Mouse (Mus musculus) intestine, embryonic 16.5 days (tissue): ENCODE results near the gene Jtb. TPM values are rescaled to one million over a fixed set of nuclear protein-coding genes. Genes with fewer than 3 reads are reported as not detected.

Experiments
- ATAC-seq: fragments of 200-750 bp; cut with Nextera tagmentation; 2 replicates; pipeline ENCODE4 v1.8.0; 2017; ENCODE audit warnings: moderate TSS enrichment, moderate library complexity
- H3K27ac ChIP-seq: fragments of 300-500 bp; sonication (generic); 2 replicates; pipeline ENCODE4 v1.5.1; 2014; ENCODE audit warnings: mild to moderate bottlenecking, low read length
- H3K27me3 ChIP-seq: fragments of 300-500 bp; sonication (generic); replicated peaks from 2 replicates; pipeline ENCODE4 v1.6.1; 2014; ENCODE audit warnings: low read length, control low read depth, mixed read lengths; ENCODE audit not compliant: control insufficient read depth, insufficient read depth
- H3K36me3 ChIP-seq: fragments of 300-500 bp; sonication (generic); 2 replicates; pipeline ENCODE4 v1.6.1; 2014; ENCODE audit warnings: low read length, control low read depth; ENCODE audit not compliant: control insufficient read depth, insufficient read depth
- H3K4me1 ChIP-seq: fragments of 300-500 bp; sonication (generic); 2 replicates; pipeline ENCODE4 v1.6.1; 2014; ENCODE audit warnings: low read length, control low read depth, mixed read lengths; ENCODE audit not compliant: control insufficient read depth, insufficient read depth
- H3K4me2 ChIP-seq: fragments of 300-500 bp; sonication (generic); 2 replicates; pipeline ENCODE4 v1.6.1; 2014; ENCODE audit warnings: low read depth, low read length, control low read depth
- H3K4me3 ChIP-seq: fragments of 300-500 bp; sonication (generic); 2 replicates; pipeline ENCODE4 v1.5.1; 2014; ENCODE audit warnings: mild to moderate bottlenecking, low read length
- H3K9ac ChIP-seq: fragments of 300-500 bp; sonication (generic); 2 replicates; pipeline ENCODE4 v1.6.1; 2014; ENCODE audit warnings: low read depth, low read length
- H3K9me3 ChIP-seq: fragments of 300-500 bp; sonication (generic); 2 replicates; pipeline ENCODE4 v1.6.1; 2016; ENCODE audit warnings: low read length, control low read depth; ENCODE audit not compliant: control insufficient read depth
- WGBS: fragments of 180-500 bp; shearing (Covaris S2); extraction: QIAGEN DNeasy Blood & Tissue Kit; methylation state at CpG from one replicate; pipeline ENCODE4 v1.1.7; 2014; 5-methylcytosine and 5-hydroxymethylcytosine counted together
- polyA plus RNA-seq: library from polyadenylated mRNA; unstranded; fragments of >200 nt; fragmentation: Nextera tagmentation; extraction: Ambion mirVana; gene quantifications from 2 replicates; pipeline ENCODE4 v1.2.1, GENCODE M21; 2015

Jtb gene
- polyA plus RNA-seq, 1 experiment from 2014 or later: 110 TPM

DNA sequence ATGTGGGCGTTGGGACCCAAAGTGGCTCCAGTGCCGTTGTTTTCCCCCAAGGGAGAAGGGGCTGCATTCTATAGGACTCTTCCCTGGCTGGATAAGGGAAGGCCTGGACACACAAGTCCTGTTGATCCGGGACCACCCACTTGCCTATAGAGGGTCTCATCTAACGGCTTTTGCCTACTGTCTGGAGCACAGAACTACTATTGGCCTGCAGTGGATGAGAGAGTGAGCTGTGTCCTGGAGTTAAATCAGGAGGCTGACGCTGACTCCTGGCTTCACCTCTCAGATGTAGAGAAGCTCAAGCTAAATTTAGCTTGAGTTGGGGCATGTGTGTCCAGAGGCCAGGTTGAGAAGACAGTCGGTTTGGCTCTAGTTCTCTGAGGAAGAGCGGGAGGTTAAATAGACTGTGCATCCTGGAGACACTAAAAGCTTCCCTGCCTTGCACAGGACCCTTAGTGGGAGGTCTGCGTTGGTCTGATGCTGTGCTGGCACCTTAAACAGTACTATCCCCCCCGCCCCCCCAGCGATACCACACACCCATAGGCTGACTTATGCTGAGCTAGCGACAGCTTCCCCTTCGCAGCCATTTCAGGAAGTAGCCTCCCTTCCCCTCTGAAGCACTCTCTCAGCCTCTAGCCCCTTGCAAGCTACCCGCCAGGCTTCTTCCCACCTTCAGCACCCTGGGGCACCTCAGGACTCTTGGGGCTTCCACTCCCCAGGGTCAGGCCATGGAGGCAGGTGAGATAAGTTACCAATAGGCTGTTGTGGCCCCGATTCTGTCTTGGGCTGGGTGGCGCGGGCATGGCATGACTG, 34.7 kb downstream of the Jtb start:
- Histone ChIP-seq H3K9ac (peak overlapping the region; percentile 89), H3K9me3 (no peaks in the 10 kb centered on the region), H3K4me2 (peak overlapping the region; percentile 85), H3K4me3 (peak overlapping the region; percentile 83), H3K27me3 (no peaks in the 10 kb centered on the region), H3K27ac (peak overlapping the region; percentile 98), H3K4me1 (peaks cover 8% of the 10 kb centered on the region), H3K36me3 (peaks cover 11% of the 10 kb centered on the region; the same call in 1 of the 2 replicates)
- no peak for ATAC-seq
- 25% methylated on average over 16 of the region's 16 CpGs for WGBS

DNA sequence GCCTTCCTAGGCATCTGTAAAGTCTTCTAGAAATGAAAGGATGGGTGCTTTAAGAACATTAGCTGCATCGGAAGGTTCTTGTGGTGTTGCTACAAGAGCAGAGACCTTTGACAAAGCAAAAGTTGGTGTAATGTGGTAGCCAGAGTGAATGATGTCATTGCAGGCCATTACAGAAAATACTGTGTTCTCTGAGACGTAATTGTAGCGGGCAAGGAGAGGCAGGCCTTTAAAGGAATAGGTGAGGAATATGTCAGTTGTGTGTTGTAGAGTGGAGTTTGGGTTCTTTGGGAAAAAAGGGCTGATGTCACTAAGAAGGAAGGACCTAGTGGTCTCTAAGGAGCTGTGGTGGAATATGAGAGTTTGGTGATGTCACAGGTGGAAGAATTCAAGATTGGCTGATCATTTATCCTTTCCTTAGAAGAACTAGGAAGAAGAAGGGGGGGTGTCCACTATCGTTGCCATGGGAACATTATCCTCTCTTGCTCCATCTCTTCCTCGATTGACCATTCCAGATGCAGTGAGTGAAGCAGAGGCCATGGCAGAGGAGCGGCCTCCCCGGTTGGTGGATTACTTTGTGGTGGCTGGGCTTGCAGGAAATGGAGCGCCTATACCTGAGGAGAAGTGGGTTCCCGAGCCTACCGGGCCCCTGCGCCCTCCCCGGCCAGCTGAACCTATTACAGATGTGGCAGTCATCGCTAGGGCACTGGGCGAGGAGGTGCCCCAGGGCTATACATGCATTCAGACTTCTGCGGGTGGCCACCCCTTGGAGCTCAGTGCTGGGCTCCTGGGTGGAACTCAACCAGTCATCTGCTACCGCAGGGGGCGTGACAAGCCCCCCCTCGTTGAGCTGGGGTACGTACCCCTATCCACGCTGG, 35.7 kb downstream of the Jtb start:
- Histone ChIP-seq H3K9me3 (no peaks in the 10 kb centered on the region), H3K27me3 (no peaks in the 10 kb centered on the region), H3K4me1 (peaks cover 8% of the 10 kb centered on the region), H3K4me2 (no peak overlapping the region), H3K9ac (no peak overlapping the region; the same call in 1 of the 2 replicates), H3K36me3 (peaks cover 11% of the 10 kb centered on the region; the same call in 1 of the 2 replicates), H3K4me3 (no peak overlapping the region), H3K27ac (no peak overlapping the region)
- no peak for ATAC-seq
- WGBS: 91% methylated on average over 20 of the region's 20 CpGs

DNA sequence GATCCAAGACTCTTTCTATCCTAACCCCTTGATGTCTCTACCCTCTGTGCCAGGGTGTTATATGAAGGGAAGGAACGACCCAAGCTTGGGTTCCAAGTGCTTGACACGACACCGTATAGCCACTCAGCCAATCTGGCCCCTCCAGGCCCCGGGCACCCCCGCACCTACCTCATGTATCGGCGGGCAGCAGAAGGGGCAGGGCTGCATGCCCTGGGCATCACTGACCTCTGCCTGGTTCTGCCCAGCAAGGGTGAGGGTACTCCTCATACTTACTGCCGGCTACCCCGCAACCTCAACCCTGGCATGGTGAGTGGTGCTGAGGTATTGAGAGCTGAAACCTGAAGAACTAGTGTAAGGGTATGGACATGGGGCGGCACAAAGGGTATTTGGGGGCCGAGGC, 36.8 kb downstream of the Jtb start:
- WGBS: 95% methylated on average over 11 of the region's 11 CpGs
- ATAC-seq: no peak

DNA sequence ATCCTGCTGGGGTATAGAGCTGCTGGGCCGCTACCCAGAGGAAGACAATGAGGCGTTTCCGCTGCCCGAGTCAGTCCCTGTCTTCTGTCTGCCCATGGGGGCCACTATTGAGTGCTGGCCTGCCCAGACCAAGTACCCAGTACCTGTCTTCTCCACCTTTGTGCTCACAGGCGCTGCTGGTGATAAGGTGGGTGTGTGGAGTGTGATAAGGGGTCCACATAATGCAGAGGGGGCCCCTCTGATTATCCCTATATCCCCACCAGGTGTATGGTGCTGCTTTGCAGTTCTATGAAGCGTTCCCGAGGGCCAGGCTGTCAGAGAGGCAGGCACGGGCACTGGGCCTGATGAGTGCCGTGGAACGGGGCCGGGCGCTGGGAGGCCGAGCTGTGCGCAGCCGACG, 37.6 kb downstream of the Jtb start:
- Histone ChIP-seq H3K4me2 (no peak overlapping the region), H3K27ac (no peak overlapping the region), H3K9ac (no peak overlapping the region), H3K4me1 (peaks cover 8% of the 10 kb centered on the region), H3K4me3 (no peak overlapping the region), H3K36me3 (no peaks in the 10 kb centered on the region), H3K9me3 (no peaks in the 10 kb centered on the region), H3K27me3 (no peaks in the 10 kb centered on the region)
- 90% methylated on average over 16 of the region's 16 CpGs for whole genome bisulfite sequencing
- ATAC-seq: no peak

More for the DNA sequence above, 36.8 kb downstream of the Jtb start:
- Histone ChIP-seq H3K27me3 (no peaks in the 10 kb centered on the region), H3K4me3 (no peak overlapping the region), H3K4me2 (no peak overlapping the region), H3K36me3 (0 out of 2 replicates have a peak, but pooled peaks cover 6% of the 10 kb centered on the region), H3K9ac (no peak overlapping the region), H3K9me3 (no peaks in the 10 kb centered on the region), H3K4me1 (peaks cover 8% of the 10 kb centered on the region), H3K27ac (no peak overlapping the region)

DNA sequence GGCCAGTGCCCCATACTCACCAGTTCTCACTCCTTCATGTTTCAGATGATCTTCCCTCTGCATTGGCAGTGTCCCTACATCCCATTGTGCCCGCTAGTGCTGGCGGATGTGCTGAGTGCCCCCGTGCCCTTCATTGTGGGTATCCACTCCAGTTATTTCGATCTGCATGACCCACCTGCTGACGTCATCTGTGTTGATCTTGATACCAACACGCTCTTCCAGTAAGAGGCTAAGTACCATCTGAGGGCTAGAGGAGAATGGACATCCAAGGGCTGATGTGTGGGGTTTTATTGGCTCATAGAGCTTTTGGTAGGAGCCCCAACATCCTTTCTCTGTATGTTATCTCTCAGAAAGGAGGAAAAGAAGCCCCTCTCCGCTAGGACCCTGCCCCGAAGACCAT, 39.4 kb downstream of the Jtb start:
- WGBS: 93% methylated on average over 8 of the region's 8 CpGs
- H3K9ac ChIP-seq: no peak overlapping the region
- H3K9me3 ChIP-seq: no peaks in the 10 kb centered on the region
- H3K27me3 ChIP-seq: no peaks in the 10 kb centered on the region
- H3K4me1 ChIP-seq: peaks cover 8% of the 10 kb centered on the region
- H3K4me3 ChIP-seq: no peak overlapping the region
- no peak overlapping the region for H3K4me2 ChIP-seq
- no peaks in the 10 kb centered on the region for H3K36me3 ChIP-seq
- H3K27ac ChIP-seq: no peak overlapping the region
- no peak for ATAC-seq

DNA sequence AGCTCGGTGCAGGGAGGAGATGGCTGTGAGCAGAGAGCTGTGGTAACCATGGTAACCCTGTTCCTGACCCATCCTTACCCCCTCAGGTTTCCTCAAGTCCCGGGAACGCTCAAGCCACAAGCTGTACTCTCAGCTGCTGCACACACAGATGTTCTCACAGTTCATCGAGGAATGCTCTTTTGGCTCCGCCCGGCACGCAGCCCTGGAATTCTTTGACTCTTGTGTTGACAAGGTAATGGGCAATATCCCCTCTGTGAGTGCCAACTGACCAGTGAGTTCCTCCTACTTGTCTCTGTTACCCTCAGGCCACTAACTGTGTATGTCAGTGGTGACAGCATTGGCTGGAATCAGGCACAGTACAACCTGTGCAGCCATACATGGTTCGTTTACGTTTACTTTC, 40.8 kb downstream of the Jtb start:
- H3K27ac ChIP-seq: no peak overlapping the region
- no peaks in the 10 kb centered on the region for H3K9me3 ChIP-seq
- no peak overlapping the region for H3K4me3 ChIP-seq
- ATAC-seq: no peak
- H3K4me1 ChIP-seq: 0 out of 2 replicates have a peak, but pooled peaks cover 3% of the 10 kb centered on the region
- peaks cover 3% of the 10 kb centered on the region; the same call in 1 of the 2 replicates for H3K36me3 ChIP-seq
- no peak overlapping the region for H3K9ac ChIP-seq
- H3K4me2 ChIP-seq: no peak overlapping the region
- no peaks in the 10 kb centered on the region for H3K27me3 ChIP-seq
- 69% methylated on average over 9 of the region's 9 CpGs for WGBS

DNA sequence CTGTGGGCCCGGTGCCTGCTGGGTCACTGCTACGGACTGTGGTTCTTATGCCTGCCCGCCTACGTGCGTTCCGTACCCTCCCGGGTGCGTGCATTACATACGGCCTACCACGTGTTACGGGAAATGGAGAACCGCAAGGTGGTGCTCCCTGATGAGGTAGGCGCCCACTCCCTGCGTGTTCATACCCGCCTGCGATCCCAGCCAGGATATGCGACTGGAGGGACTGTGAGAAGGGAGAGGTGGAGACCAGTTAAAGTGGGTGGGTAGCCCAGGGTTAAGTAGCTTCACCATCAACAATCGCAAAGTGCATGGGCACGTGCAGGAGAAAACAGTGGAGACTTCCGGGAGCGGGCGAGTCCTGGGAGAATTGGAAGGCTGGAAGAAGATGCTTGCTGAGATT, 42.5 kb downstream of the Jtb start:
- 95% methylated on average over 22 of the region's 22 CpGs for WGBS
- 0 out of 2 replicates have a peak, but pooled peaks cover 2% of the 10 kb centered on the region for H3K4me1 ChIP-seq
- peaks cover 6% of the 10 kb centered on the region; the same call in 1 of the 2 replicates for H3K36me3 ChIP-seq
- ATAC-seq: no peak
- H3K9ac ChIP-seq: no peak overlapping the region
- no peaks in the 10 kb centered on the region for H3K9me3 ChIP-seq
- H3K4me2 ChIP-seq: no peak overlapping the region
- no peaks in the 10 kb centered on the region for H3K27me3 ChIP-seq
- H3K4me3 ChIP-seq: no peak overlapping the region
- no peak overlapping the region for H3K27ac ChIP-seq

DNA sequence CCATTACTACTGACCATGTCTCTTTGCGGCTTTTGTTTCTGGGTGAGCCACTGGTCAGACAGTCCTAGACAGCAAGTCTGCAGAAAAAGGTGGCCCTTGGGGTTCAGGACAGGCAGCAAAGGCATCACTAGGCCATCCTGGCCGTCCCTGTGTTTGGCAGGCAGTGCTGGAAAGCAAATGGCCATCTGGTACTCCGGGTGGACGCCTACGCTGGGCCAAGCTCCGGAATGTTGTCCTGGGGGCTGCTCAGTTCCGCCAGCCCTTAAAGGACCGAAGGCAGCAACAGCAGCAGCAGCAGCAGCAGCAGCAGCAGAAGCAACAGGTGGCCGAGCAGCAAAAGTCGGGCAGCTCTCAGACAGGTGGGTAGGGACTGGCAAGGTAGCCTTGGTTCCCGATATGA, 43.9 kb downstream of the Jtb start:
- H3K27me3 ChIP-seq: no peaks in the 10 kb centered on the region
- H3K4me2 ChIP-seq: no peak overlapping the region
- no peak for ATAC-seq
- 92% methylated on average over 11 of the region's 11 CpGs for WGBS
- H3K36me3 ChIP-seq: peaks cover 6% of the 10 kb centered on the region; the same call in 1 of the 2 replicates
- H3K4me1 ChIP-seq: no peaks in the 10 kb centered on the region
- no peak overlapping the region for H3K27ac ChIP-seq
- H3K4me3 ChIP-seq: no peak overlapping the region
- no peaks in the 10 kb centered on the region for H3K9me3 ChIP-seq
- no peak overlapping the region for H3K9ac ChIP-seq

DNA sequence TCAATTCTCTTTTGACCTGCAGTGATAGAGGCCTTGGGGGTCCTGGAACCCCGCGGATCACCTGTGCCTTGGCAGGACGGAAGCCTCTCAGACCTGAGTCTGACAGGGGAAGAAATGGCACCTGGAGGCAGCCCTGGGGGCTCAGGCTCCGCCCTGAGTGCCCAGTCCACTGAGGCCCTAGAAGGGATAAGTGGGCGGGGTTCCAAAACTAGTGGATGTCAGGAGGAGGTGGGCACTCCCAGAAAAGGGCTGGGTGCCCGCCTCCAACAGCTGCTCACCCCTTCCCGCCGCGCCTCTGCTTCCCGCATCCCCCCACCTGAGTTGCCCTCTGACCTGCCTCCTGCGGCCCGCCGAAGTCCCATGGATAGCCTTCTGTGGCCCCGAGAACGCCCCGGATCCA, 45.5 kb downstream of the Jtb start:
- no peak for ATAC-seq
- H3K4me1 ChIP-seq: no peaks in the 10 kb centered on the region
- H3K4me3 ChIP-seq: no peak overlapping the region
- no peak overlapping the region for H3K27ac ChIP-seq
- no peak overlapping the region for H3K4me2 ChIP-seq
- no peak overlapping the region for H3K9ac ChIP-seq
- H3K36me3 ChIP-seq: peaks cover 9% of the 10 kb centered on the region; the same call in 1 of the 2 replicates
- 52% methylated on average over 16 of the region's 16 CpGs for WGBS
- no peaks in the 10 kb centered on the region for H3K9me3 ChIP-seq
- no peaks in the 10 kb centered on the region for H3K27me3 ChIP-seq
